Mouse (Mus musculus) telencephalon, adult 2 months (tissue): ENCODE measurements around the gene Sh2d1b2.
"Not testable (repeated sequence)": the region's sequence is repeated elsewhere in the genome, so short reads cannot be mapped to it uniquely, and the experiment has no call there.

Source experiments
- DNase-seq: peaks from one replicate; pipeline ENCODE4 v3.0.0-alpha.2; 2011; ENCODE audit warnings: low read depth, low spot score

The Sh2d1b2 gene

DNA sequence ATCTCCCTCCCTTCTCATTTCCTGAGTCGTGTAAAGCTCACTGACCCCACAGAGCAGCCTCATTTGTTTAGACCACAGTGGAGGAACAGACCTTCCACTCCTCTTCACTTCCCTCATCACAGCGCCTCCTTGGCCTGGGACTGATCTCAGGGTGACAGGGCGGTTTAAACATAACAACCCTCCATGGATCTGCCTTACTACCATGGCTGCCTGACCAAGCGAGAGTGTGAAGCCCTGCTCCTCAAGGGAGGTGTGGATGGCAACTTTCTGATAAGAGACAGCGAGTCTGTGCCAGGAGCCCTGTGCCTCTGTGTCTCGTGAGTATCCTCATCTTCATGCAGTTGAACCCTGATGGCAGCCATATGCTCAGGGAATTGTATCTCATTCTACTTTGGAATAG lies at the start of gene Sh2d1b2:
Sh2d1b2 (plus strand) TSS at position 62 of the 400 bp plus-strand sequence.
- DNase-seq: not testable (repeated sequence)

DNA sequence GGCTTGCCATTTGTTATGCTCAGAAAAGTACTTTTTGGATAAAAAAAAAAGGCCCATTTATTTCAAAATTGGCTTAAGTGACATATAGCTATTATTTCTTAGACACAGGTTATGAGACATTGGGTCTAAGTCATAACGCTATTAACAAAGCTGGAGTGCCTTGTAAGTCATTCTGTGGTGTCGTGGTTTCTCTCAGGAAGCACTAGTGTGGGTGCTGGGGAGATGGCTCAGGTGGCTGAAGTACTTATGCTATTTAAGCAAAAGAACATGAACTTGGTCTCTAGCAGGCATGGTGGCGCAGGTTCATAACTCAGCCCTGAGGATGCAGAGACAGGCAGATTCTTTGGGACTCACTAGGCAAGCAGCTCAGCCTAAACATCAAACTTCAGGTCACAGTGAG lies 47.4 kb upstream of the Sh2d1b2 start:
- no peak for DNase-seq

DNA sequence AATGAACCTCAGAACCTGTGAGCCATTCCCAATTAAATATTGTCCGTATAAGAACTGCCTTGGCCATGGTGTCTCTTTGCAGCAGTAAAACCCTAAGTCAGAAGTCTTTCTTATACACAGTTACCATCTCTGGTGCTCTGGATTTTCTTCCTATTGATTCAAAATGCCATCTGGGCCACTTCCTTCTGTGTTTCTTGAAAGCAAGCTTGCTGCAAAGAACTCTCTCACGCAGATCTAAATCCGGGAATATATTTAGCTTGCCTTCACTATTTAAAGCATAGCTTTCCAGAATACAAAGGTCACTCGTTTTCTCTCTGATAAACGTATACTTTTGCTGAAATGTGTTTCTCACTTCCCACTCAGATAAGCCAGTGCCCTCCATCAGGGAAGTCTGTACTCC lies 46.0 kb upstream of the Sh2d1b2 start:
- peak; percentile 85 for DNase-seq

DNA sequence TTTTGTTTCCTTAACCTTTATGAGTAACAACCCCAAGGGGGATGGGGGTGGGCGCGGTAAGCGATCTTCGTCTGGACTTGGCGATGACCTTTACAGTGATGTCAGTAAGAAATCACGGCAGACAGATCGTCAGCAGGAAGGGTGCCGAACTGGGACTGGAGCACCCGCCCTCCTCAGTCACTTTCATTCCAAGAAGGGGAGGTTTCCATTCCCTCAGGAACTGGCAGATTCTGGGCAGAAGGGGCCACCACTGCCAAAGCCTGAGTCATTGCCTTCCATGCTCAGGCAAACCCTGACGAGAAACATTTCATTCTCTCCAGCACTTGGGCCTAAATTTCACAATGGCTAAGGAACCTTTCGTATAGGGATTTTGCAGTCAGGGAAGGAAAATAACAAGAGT lies 43.9 kb upstream of the Sh2d1b2 start:
- DNase-seq: peak; percentile 42

DNA sequence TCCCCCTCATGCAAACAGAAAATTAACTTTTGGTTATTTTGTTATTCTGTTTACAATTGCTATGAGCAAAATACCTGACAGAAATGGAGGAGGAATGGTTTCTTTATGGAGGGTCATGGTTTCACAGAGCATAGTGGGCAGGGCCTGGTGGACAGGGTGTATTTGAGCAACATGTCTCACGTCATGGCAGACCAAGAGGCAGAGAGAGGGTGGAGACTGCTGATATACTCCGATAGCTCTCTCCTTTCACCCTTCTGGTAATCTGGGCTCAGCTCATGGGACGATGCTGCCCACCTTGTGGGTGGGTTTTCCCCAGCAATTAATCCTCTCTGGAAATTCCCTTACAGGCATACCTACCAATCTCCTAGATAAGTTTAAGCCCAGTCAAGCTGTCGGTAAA lies 42.3 kb upstream of the Sh2d1b2 start:
- DNase-seq: no peak

DNA sequence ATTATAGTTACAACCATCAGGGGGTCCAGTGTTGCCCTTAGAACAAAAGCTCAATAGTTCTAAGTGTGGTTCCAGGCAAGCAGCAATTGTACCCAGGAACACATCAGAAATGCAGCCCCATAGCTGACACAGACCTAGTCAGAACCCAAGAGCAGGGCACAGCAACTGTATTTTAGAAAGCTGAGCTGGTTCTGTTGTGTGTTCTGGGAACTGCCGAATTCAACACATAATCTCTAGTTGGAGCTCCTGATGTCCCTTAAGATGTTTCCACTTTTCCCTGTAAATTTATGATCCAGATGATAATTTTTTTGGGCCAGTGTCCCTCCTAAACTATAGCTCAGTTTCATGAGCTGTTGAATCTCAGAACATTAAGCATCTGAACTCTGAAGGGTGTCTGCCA lies 40.6 kb upstream of the Sh2d1b2 start:
- no peak for DNase-seq

DNA sequence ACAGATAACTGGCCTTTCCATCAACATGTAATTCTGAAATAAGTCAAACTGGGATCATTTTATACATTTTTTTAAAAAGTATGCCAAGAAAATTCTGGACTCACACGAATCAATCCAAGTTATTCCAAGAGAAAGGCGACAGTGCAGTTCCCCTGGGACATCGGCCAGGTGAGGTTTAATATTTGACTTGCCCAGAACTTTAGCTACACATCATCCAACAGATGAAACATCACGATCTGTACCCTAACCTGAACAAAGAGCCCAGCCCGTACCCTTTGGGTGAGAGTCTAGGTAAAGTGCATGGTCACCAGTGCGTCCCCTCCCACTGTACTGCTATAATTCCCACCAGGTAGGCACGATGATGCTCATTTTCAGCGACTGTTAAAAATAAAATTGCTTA lies 36.3 kb upstream of the Sh2d1b2 start:
- no peak for DNase-seq

DNA sequence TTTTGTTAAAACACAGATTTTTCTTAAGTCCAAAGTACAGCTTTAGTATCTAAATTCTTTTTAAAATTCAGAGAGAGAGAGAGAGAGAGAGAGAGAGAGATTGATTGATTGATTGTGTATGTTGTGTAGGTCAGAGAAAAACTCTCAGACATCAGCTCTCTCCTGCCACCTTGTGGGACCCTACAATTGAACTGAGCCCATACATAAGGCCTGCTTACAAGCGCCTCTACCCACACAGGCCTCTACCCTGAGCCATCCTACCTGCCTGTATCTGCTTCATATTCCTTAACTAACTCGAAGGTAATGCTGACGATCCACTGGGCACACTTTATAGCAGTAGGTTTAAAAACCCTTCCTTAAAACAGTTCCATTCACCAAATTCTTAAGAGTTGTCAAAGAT lies 32.2 kb upstream of the Sh2d1b2 start:
- no peak for DNase-seq

DNA sequence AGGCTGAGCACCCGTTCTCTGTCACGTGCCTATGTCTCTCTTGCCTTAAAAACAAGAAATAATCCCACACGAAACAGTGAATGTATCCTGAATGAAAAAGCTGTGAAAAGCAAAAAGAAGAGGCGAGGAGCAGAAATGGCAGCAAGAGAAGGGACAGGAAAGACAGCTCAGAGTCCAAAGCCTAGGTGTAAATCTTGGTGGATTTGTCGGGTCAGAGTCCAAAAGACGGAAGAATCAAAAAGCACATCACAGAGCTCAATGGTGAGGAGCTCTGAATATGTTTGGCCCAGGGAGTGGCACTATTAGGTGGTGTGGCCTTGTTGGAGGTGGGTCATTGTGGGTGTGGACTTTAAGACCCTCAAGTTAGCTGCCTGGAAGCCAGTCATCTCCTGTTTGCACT lies 26.2 kb upstream of the Sh2d1b2 start:
- DNase-seq: no peak

DNA sequence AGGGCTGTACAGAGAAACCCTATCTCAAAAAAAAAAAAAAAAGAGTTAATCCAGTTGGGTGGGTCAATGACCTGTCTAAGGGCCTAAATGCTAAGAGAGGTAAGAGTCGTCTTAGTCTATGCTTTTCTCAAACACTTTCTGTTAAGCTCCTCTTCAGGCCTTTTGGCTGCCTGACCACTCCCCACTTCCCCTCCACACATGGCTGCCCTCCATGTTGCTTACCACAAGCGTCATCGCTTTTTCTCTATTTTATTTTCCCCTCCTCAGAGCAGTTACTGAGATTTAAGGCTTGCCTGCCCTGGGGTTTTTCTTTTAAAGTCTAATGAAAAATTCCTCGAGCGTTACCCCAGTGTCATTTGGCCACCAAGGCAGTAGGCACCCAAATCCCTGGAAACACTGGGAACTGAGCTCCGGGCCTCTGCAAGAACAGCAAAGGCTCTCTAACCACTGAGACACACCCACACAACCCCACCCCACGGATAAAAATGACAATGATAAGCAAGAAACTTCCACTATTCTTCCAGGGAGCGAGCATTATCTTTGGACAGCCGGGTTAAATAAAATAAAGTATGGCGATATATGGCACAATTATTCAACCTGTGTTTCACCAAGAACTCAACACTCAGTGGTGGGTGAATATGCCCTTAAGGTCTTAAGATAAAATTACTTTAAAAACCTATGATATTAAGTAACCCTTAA lies 19.2 kb upstream of the Sh2d1b2 start:
- DNase-seq: no peak

DNA sequence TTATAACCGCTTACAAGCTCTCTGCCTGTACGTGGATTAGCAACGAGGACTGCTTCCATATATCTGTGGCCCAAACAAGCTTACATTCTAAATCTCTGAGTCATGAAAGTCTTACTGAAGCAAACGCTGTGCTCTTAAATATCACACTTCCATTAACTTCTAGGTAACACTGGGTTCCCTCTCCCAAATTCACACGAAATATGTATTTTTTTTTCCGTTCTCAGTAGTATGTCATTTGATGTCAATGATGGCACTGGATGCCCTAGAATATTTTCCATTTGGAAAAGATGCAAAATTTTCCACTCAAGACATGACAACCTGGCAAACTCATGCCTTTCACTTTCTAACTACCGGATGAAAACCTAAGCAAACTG lies 18.2 kb upstream of the Sh2d1b2 start:
- DNase-seq: no peak

DNA sequence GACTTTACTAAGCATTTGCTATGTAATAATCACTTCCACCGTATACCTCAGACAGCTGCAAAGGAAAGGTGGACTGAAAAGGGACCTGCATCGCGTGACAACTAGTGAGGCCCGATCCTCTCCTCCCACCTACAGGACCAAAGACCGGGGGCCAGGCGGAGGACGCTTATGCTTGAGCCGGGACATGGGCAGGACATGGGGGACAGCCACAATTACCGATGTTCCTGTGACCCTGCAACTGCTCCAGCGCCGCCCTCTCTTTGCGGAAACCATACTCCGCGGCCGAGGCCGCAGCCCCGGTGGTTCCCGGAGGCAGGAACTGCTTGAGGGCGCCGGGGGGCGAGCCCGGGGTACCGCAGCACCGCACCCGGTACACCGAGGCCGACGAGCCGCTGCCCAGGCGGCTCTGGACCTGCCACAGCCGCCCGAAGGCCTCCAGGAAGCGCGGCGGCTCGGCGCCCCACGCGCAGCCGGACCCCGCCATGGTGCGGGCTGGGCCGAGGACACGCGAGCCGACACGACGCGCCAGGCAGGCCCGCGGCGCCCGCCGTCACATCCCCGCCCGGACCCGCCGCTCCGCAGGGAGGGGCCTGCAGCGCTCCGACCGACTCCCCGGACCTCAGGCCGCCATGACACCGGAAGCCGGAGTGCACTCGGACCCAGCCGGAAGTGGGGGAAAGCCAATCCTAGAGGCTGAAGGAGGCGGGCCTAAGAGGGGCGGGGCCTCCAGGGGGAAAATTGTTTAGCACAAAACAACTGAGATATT lies 17.6 kb upstream of the Sh2d1b2 start, which contains the start of gene Uhmk1:
Uhmk1 (minus strand) TSS at position 641 of the 766 bp plus-strand sequence.
- peak; percentile 74 for DNase-seq

DNA sequence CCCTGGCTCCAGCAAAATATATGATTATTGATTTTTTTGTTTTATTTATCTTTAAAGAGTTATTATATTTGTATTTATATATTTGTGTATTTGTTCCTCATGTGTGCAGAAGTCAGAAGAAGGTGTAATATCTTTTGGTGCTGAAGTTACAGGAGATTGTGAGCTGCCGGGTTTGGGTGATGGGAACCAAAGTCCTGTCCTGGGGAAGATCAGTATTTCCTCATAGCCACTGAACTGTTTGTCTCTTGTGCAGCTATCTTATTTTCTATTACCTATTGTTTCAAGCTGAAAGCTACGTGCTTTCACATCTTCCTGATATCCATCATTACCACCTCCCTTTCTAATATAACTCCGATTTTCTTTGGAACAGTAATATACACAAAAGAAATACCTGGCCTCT lies 17.0 kb upstream of the Sh2d1b2 start:
- DNase-seq: no peak

DNA sequence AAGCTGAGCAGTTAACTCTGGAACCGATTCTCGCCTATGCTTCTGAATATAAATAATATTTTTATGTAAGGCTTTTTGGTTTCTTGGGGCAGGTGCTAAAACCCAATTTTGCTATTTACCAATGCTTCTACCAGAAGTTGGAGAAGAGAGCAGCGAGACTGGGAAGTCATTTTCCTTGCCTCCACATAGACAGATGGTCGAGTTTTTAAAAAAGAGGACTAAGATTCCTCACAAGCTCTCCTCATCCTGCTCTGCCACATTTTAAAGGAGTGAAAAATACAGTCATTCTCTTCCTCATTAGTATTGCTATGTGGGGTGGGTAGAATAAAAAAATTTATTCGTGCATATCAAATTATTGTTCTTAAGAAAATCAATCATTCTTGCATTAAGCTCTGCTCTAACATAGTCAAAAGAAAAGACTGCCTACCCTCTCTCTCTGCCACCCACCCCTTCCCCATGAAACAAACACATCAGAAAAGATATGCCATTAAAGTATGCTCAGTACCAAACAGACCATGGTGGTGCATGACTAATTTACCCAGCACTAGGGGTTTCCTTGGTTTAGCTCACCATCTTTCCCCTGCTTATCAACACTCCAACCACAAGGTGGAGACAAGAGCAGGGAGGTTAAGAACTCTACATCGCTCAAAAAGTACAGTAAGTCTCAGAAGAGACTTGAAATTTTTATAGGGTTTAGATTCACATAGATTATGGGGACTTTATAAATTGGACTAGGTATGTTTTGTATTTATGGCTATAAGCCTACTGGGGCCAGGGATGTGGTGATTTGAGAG lies 14.3 kb upstream of the Sh2d1b2 start:
- DNase-seq: peak; percentile 65

DNA sequence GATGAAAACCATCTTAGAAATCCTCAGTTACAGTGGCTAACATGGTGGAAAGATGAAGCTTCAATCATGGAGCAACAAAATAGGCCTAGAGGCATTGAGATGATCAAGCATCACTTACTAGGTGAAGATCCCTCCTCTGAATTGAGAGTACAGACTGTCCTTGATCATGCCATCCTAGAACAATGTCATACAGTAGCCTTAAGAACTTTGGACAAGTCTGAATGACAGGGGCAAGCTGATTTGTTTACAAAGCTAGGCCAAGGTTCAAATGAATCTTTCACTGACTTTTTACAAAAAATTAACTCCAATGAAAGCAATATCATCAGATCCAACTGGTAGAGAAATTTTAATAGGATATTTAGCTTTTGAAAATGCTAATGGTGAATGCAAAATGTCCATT lies 12.2 kb upstream of the Sh2d1b2 start:
- no peak for DNase-seq

DNA sequence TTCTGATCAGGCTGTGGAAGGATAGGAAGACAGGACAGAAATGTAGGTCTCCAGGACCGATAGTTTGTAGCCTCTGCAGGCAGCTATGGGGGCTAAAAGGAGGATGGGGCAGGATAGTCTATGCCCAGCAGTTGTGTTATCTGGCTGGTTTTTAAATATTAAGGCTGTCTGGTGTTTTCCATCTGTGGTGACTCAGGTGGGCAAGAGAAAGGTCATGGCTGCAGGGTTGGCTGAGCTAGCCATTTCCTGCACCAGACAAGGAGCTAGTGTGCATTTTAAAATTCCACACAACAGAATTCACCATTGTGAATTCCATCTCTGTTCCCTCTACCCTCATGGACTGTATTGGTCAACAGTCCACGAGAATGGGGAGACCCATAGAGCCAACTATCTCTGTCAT lies 9.3 kb upstream of the Sh2d1b2 start:
- DNase-seq: no peak

DNA sequence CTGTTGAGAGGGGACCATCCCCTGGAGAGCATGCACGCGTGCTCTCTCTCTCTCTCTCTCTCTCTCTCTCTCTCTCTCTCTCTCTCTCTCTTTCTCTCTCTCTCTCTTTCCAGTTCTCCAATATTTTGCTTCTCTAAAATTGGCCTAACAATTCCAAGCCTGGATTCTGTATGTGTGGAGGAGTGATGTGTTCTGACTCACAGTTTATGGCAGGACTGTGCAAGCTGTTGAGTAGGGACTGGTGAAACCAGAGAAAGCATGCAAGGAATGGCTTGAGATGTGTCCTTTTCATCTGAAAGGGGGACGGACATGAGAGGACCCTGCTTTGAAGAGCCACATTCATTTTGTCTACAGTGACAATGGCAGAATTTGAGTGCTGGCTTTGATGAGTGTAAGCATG lies 12.5 kb downstream of the Sh2d1b2 start:
- no peak for DNase-seq

DNA sequence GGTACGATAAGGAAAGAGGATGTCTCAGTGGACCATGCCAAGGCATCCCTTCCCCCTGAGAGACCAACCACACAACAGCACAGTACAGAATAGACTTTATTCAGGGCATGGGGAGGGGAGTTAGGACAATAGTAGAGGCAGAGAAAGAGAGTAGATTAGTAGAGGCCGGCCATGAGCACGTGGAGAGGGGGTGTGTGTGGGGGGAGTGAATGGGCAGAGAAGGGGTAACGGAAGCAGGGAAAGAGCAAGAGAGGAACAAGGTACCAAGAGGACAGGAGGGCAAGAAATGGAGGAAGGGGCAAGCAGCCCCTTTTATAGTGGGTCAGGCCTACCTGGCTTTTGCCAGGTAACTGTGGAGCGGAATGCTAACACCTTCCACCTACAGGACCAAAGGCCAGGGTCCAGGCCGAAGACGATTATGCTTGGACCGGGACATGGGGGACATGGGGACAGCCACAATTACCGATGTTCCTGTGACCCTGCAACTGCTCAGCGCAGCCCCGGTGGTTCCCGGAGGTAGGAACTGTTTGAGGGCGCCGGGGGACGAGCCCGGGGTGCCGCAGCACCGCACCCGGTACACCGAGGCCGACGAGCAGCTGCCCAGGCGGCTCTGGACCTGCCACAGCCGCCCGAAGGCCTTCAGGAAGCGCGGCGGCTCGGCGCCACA lies 22.5 kb downstream of the Sh2d1b2 start:
- DNase-seq: no peak

DNA sequence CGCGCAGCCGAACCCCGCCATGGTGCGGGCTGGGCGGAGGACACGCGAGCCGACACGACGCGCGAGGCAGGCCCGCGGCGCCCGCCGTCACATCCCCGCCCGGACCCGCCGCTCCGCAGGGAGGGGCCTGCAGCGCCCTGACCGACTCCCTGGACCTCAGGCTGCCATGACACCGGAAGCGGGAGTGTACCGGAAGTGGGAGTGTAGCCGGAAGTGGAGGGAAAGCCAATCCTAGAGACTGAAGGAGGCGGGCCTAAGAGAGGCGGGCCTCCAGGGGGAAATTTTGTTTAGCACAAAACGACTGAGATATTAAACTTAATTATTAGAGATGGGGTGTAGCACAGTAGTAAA lies 23.0 kb downstream of the Sh2d1b2 start:
- DNase-seq: peak; percentile 86

DNA sequence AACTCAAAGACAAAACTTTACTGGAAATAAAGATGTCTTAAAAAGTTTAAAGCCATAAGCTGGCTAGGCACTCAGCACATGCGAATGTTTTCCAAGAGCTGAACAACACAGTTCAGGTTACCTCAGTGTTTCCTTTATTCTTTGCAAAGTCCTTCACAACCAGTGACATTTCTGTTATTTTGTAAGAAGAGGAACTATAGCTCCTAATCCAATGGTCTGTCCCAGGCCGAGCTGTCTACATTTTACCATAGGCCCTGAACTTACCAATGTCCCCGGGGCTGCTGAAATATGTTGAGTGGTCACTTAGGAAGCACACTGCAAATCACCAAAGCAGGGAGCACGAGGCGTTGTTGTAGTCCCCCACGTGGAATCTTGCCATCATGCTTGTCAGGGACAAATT lies 37.7 kb downstream of the Sh2d1b2 start:
- no peak for DNase-seq

DNA sequence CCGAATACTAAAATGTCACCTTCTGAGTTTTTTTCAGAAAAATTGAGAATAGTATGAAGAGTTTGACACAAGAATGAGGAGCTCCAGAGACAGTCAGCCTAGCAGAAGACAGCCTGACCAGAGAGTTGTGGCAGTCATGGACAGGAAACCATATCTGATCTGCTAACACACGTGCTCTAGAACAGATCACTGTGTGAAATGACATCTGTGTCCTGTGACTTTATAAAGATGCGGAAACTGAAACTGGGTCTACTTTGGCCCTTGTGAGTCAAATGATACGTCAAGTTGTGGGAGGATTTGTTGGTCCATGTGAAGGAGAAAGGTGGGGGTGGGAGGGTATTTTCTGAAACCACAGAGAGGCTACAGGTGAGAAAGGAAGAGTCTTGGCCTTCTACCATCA lies 38.1 kb downstream of the Sh2d1b2 start:
- no peak for DNase-seq

DNA sequence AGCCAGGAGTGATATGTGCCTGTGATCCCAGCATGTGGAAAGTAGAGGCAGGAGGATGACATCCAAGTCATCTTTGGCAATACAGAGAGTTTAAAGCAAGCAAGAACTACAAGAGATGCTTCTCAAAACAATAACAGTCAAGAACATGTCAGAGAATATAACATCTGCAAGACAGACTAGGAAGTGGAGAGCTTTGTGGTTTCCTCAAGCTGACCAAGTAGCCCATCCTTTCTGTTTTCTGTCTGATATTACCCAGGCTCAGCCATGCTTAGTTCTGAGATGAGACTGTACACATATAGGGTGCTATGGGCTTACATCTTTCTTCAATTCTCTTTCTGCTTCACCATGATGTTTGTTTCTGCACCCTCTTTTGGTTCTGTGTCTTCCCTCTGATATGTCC lies 40.7 kb downstream of the Sh2d1b2 start:
- no peak for DNase-seq
